Mouse (Mus musculus) heart, embryonic 14.5 days (tissue): ENCODE results near the gene Rad18. TPM values are rescaled to one million over a fixed set of nuclear protein-coding genes. Genes with fewer than 3 reads are reported as not detected.

Experiments
- ATAC-seq: fragments of 200-750 bp; cut with Nextera tagmentation; 2 replicates; pipeline ENCODE4 v1.8.0; 2017; ENCODE audit warnings: low read depth, moderate TSS enrichment; ENCODE audit not compliant: insufficient number of reproducible peaks, insufficient read depth, low FRiP score
- H3K27ac ChIP-seq, 2 experiments: fragments of 200-500 bp in 1 of 2; fragments of 300-500 bp in 1 of 2; sonication (generic) in 1 of 2; replicated peaks in 1 of 2; 2 replicates each; pipeline ENCODE4 v1.5.1; 2012 to 2014; ENCODE audit warnings: low read depth in 2 of 2, low read length in 2 of 2, control low read depth in 1 of 2, mild to moderate bottlenecking in 1 of 2, mixed read lengths in 1 of 2; ENCODE audit not compliant: control insufficient read depth in 1 of 2, insufficient read depth in 1 of 2
- H3K27me3 ChIP-seq: fragments of 300-500 bp; sonication (generic); 2 replicates; pipeline ENCODE4 v1.6.1; 2014; ENCODE audit warnings: mild to moderate bottlenecking, low read length, control low read depth; ENCODE audit not compliant: control insufficient read depth, insufficient read depth
- H3K36me3 ChIP-seq: fragments of 300-500 bp; sonication (generic); 2 replicates; pipeline ENCODE4 v1.6.1; 2014; ENCODE audit warnings: mild to moderate bottlenecking, control low read depth, low read length, mixed read lengths; ENCODE audit not compliant: control insufficient read depth, insufficient read depth
- H3K4me1 ChIP-seq, 2 experiments: fragments of 200-500 bp in 1 of 2; fragments of 300-500 bp in 1 of 2; sonication (generic) in 1 of 2; 2 replicates each; pipeline ENCODE4 v1.6.1; 2012 to 2014; ENCODE audit warnings: low read length in 2 of 2, control low read depth in 1 of 2, mixed read lengths in 1 of 2; ENCODE audit not compliant: control insufficient read depth in 2 of 2, insufficient read depth in 2 of 2
- H3K4me2 ChIP-seq: fragments of 300-500 bp; sonication (generic); 2 replicates; pipeline ENCODE4 v1.6.1; 2014; ENCODE audit warnings: mild to moderate bottlenecking, low read length
- H3K4me3 ChIP-seq, 2 experiments: fragments of 200-500 bp in 1 of 2; fragments of 300-500 bp in 1 of 2; sonication (generic) in 1 of 2; 2 replicates each; pipeline ENCODE4 v1.5.1; 2012 to 2014; ENCODE audit warnings: low read length in 2 of 2, mild to moderate bottlenecking in 2 of 2, control low read depth in 1 of 2, low read depth in 1 of 2, moderate library complexity in 1 of 2; ENCODE audit not compliant: control insufficient read depth in 1 of 2, insufficient read depth in 1 of 2
- H3K9ac ChIP-seq: fragments of 300-500 bp; sonication (generic); 2 replicates; pipeline ENCODE4 v1.6.1; 2014; ENCODE audit warnings: mild to moderate bottlenecking, low read length
- H3K9me3 ChIP-seq: fragments of 300-500 bp; sonication (generic); 2 replicates; pipeline ENCODE4 v1.6.1; 2016; ENCODE audit warnings: low read length, control low read depth; ENCODE audit not compliant: control insufficient read depth
- WGBS: fragments of 180-500 bp; shearing (Covaris S2); extraction: QIAGEN DNeasy Blood & Tissue Kit; methylation state at CpG from one replicate; pipeline ENCODE4 v1.1.7; 2014; 5-methylcytosine and 5-hydroxymethylcytosine counted together
- polyA plus RNA-seq: library from polyadenylated mRNA; unstranded; fragments of >200 nt; fragmentation: Nextera tagmentation; extraction: Ambion mirVana; gene quantifications from 2 replicates; pipeline ENCODE4 v1.2.1, GENCODE M21; 2014

Rad18 gene
- polyA plus RNA-seq, 1 experiment from 2014 or later = 19.0 TPM

DNA sequence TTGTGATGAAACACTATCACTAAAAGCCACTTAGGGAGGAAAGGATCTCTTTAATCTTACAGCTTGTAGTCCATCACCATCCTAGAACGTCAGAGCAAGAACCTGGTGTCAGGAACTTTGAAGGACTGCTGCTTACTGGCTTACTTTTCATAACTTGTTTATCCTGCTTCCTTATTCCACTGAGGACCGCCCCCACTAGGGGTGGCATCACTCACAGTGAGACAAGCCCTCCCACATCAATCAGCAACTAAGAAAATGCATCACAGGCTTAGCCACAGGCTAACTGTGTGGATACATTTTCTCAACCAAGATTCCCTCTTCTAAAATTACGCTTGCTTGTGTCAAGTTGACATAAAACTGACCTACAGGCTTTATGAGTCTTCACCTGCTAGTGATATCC lies 121.9 kb downstream of the Rad18 start:
- H3K4me3 ChIP-seq = no peak overlapping the region
- ATAC-seq = no peak
- no peaks in the 10 kb centered on the region for H3K36me3 ChIP-seq
- 59% methylated on average over 3 of the region's 3 CpGs for WGBS
- H3K27me3 ChIP-seq = no peaks in the 10 kb centered on the region
- H3K4me1 ChIP-seq = peaks cover 8 to 11% of the 10 kb centered on the region in 2 experiments; a peak in 3 of 4 replicates
- no peak overlapping the region for H3K9ac ChIP-seq
- no peaks in the 10 kb centered on the region for H3K9me3 ChIP-seq
- no peak overlapping the region for H3K27ac ChIP-seq
- H3K4me2 ChIP-seq = no peak overlapping the region

DNA sequence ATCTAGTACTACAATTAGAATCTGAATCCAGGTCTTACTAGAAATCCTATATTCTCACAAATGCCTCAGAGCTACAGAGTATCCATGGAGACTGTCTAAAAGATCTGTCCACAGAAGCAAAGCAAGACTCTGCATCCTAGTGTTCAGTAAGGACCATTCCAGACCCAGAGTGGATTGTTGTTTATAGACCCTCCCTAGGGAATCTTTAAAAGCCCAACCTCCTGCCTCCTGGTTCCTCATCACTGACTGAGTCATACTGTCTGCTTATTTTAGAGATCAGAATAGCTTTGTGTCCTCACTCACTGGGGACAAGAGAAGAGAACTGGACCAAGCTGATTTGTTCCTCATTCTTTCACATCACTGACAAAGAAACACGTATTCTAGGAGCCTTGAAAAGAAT lies 126.1 kb downstream of the Rad18 start:
- Histone ChIP-seq H3K9ac (no peak overlapping the region), H3K4me2 (no peak overlapping the region), H3K27ac (no peak overlapping the region), H3K4me3 (no peak overlapping the region), H3K27me3 (0 out of 2 replicates have a peak, but pooled peaks cover 4% of the 10 kb centered on the region), H3K4me1 (no peaks in the 10 kb centered on the region), H3K9me3 (no peaks in the 10 kb centered on the region), H3K36me3 (no peaks in the 10 kb centered on the region)
- WGBS = 29% methylated on average over 1 of the region's 1 CpGs
- ATAC-seq = no peak

Other genes starting within 250 kb of the Rad18 start
- 108 and 116 TPM in 2 replicates for gene Cav3, start 237.2 kb downstream of the Rad18 start, polyA plus RNA-seq
- gene Oxtr, start 206.7 kb downstream of the Rad18 start, polyA plus RNA-seq = 0.35 and 0.47 TPM in 2 replicates